Mouse (Mus musculus) heart, postnatal 36 days (tissue): Measurements from ENCODE around the gene Epha10. TPM values are rescaled to one million over a fixed set of nuclear protein-coding genes. Genes with fewer than 3 reads are reported as not detected.
"Not testable (repeated sequence)": the region's sequence is repeated elsewhere in the genome, so short reads cannot be mapped to it uniquely, and the experiment has no call there.

Experiments
- DNase-seq, 2 experiments: peaks; one replicate each; pipeline ENCODE4 v3.0.0; 2021 to 2022
- intact Hi-C: fragments of 180-260 bp; cut with DNase I; formaldehyde crosslinking; loops from one replicate; pipeline ENCODE4 v1.15.1; 2025
- total RNA-seq, 2 experiments: library from RNA; stranded (reverse); gene quantifications; 2 replicates each; pipeline ENCODE4 v1.2.3; 2021

Gene Epha10
- total RNA-seq, 2 experiments from 2014 or later, result not detected

- DNase-seq, result no peak
- intact Hi-C loops, result no loop called here
Measured at GRCm38 (mm10) chr4:124890831-124891230, 10.1 kb downstream of the Epha10 start.

- no peak for DNase-seq
- intact Hi-C loops, result no loop called here
Measured at GRCm38 (mm10) chr4:124893769-124894168, 13.1 kb downstream of the Epha10 start.

GRCm38 (mm10) chr4:124894508-124895428, 14.1 kb downstream of the Epha10 start:
- intact Hi-C loops, result no loop called here
- DNase-seq, result no peak

GRCm38 (mm10) chr4:124898428-124898827, 17.7 kb downstream of the Epha10 start:
- intact Hi-C loops, result no loop called here
- DNase-seq, result no peak

- intact Hi-C loops, result no loop called here
- DNase-seq, result no peak
Measured at GRCm38 (mm10) chr4:124899906-124900305, 19.2 kb downstream of the Epha10 start.

- DNase-seq, result no peak
- intact Hi-C loops, result no loop called here
Measured at GRCm38 (mm10) chr4:124905417-124905816, 24.7 kb downstream of the Epha10 start.

GRCm38 (mm10) chr4:124905971-124906822, 25.5 kb downstream of the Epha10 start:
- DNase-seq, result no peak
- intact Hi-C loops, result no loop called here

GRCm38 (mm10) chr4:124928102-124928501, 47.4 kb downstream of the Epha10 start:
- no peak for DNase-seq

GRCm38 (mm10) chr4:124936613-124937471, 56.1 kb downstream of the Epha10 start, which contains the start of gene 9930104L06Rik:
Gene 9930104L06Rik (plus strand): TSS chr4:124937048.
- DNase-seq, result peak; percentile 92 to 94
- intact Hi-C loops, result loop anchor here (2.0 kb wide), 1 partner anchor 86 kb away; the partner anchor contains the start of genes 1110065P20Rik and Yrdc

More at GRCm38 (mm10) chr4:124928102-124928501, 47.4 kb downstream of the Epha10 start:
- intact Hi-C loops, result no loop called here

GRCm38 (mm10) chr4:124939211-124939610, 58.5 kb downstream of the Epha10 start, which contains the start of gene Cdca8:
Gene Cdca8 (minus strand): TSS chr4:124939311.
- DNase-seq, intact Hi-C loops: not testable (repeated sequence)

- DNase-seq, result peak; percentile 78 to 87
- intact Hi-C loops, result loop anchor here (1.0 kb wide), 2 partner anchors 116 to 156 kb away; no protein-coding TSS in a partner anchor
Measured at GRCm38 (mm10) chr4:124943022-124943421, 62.3 kb downstream of the Epha10 start.

GRCm38 (mm10) chr4:124943781-124944180, 63.1 kb downstream of the Epha10 start:
- DNase-seq, result no peak
- intact Hi-C loops, result loop anchor here (1.0 kb wide), 2 partner anchors 116 to 156 kb away; no protein-coding TSS in a partner anchor

- DNase-seq, result no peak
- intact Hi-C loops, result no loop called here
Measured at GRCm38 (mm10) chr4:124944961-124945360, 64.3 kb downstream of the Epha10 start.

- intact Hi-C loops, result no loop called here
- DNase-seq, result no peak
Measured at GRCm38 (mm10) chr4:124949488-124949887, 68.8 kb downstream of the Epha10 start.

GRCm38 (mm10) chr4:124950181-124951035, 69.7 kb downstream of the Epha10 start:
- intact Hi-C loops, result no loop called here
- peak in 1 of 2 experiments; percentile 9 for DNase-seq

- DNase-seq, result peak in 1 of 2 experiments; percentile 10
- intact Hi-C loops, result no loop called here
Measured at GRCm38 (mm10) chr4:124951036-124951433, 70.3 kb downstream of the Epha10 start.

GRCm38 (mm10) chr4:124953546-124953945, 72.8 kb downstream of the Epha10 start:
- intact Hi-C loops, result no loop called here
- DNase-seq, result no peak

GRCm38 (mm10) chr4:124957284-124957683, 76.6 kb downstream of the Epha10 start:
- intact Hi-C loops, result no loop called here
- DNase-seq, result peak; percentile 14 to 21

- peak in 1 of 2 experiments; percentile 11 for DNase-seq
- intact Hi-C loops, result no loop called here
Measured at GRCm38 (mm10) chr4:124959062-124959461, 78.4 kb downstream of the Epha10 start.
